Mouse (Mus musculus) bone marrow macrophage, adult 2 months (primary cell): ENCODE measurements around the gene Rpl38. TPM values are rescaled to one million over a fixed set of nuclear protein-coding genes. Genes with fewer than 3 reads are reported as not detected.

Experiments
- H3K27ac ChIP-seq: 2 replicates; pipeline ENCODE4 v1.5.1; 2012; ENCODE audit warnings: low read depth, low read length; ENCODE audit not compliant: insufficient read depth
- H3K4me1 ChIP-seq: 2 replicates; pipeline ENCODE4 v1.6.1; 2012; ENCODE audit warnings: low read length; ENCODE audit not compliant: control insufficient read depth, insufficient read depth
- H3K4me3 ChIP-seq: 2 replicates; pipeline ENCODE4 v1.5.1; 2012; ENCODE audit warnings: mild to moderate bottlenecking, low read length, moderate library complexity; ENCODE audit not compliant: insufficient read depth
- CTCF ChIP-seq: IDR thresholded peaks from 2 replicates; pipeline ENCODE4 v1.5.1; 2012; ENCODE audit warnings: low read depth, mild to moderate bottlenecking, low read length, moderate library complexity
- POLR2A ChIP-seq: IDR thresholded peaks from 2 replicates; pipeline ENCODE4 v1.6.1; 2012; ENCODE audit warnings: mild to moderate bottlenecking, low read depth, low read length, borderline replicate concordance
- polyA plus RNA-seq: library from polyadenylated mRNA; stranded (reverse); fragments of >200 nt; gene quantifications from 2 replicates; pipeline ENCODE4 v1.2.4, GENCODE M21; 2012; ENCODE audit not compliant: missing spikeins, insufficient read depth, insufficient read length

The Rpl38 gene
- polyA plus RNA-seq, 1 experiment = 1,765 TPM

GRCm38 (mm10) chr11:114654552-114654951, 13.8 kb upstream of the Rpl38 start:
- Histone ChIP-seq H3K4me3 (no peak overlapping the region), H3K27ac (0 out of 2 replicates have a peak overlapping the region, but pooled peaks have one; percentile 50), H3K4me1 (peaks cover 35% of the 10 kb centered on the region)
- 0 out of 2 replicates have a peak, but pooled peaks have one; percentile 2 for TF ChIP-seq CTCF
- TF ChIP-seq POLR2A = no peak

- TF ChIP-seq CTCF (no peak), POLR2A (no peak)
- 0 out of 2 replicates have a peak overlapping the region, but pooled peaks have one; percentile 16 for H3K27ac ChIP-seq
- H3K4me1 ChIP-seq = peaks cover 35% of the 10 kb centered on the region
- H3K4me3 ChIP-seq = no peak overlapping the region
These were observed 12.8 kb upstream of the Rpl38 start for GRCm38 (mm10) chr11:114655350-114656008.

GRCm38 (mm10) chr11:114656994-114657644, 11.2 kb upstream of the Rpl38 start:
- no peak for TF ChIP-seq CTCF
- Histone ChIP-seq H3K27ac (no peak overlapping the region), H3K4me1 (peaks cover 35% of the 10 kb centered on the region), H3K4me3 (no peak overlapping the region)

- Histone ChIP-seq H3K4me3 (no peak overlapping the region), H3K4me1 (peaks cover 31% of the 10 kb centered on the region), H3K27ac (no peak overlapping the region)
- TF ChIP-seq POLR2A (no peak), CTCF (peak; percentile 81)
These were observed 10.6 kb upstream of the Rpl38 start for GRCm38 (mm10) chr11:114657737-114658136.

- peaks cover 3% of the 10 kb centered on the region; the same call in 1 of the 2 replicates for H3K4me1 ChIP-seq
- H3K4me3 ChIP-seq = no peak overlapping the region
- no peak for TF ChIP-seq CTCF
- TF ChIP-seq POLR2A = no peak
- no peak overlapping the region for H3K27ac ChIP-seq
These were observed 6.2 kb upstream of the Rpl38 start for GRCm38 (mm10) chr11:114662161-114662560.

GRCm38 (mm10) chr11:114662746-114663362, 5.5 kb upstream of the Rpl38 start:
- Histone ChIP-seq H3K4me1 (peaks cover 3% of the 10 kb centered on the region; the same call in 1 of the 2 replicates), H3K27ac (no peak overlapping the region), H3K4me3 (no peak overlapping the region)
- TF ChIP-seq CTCF (peak; percentile 86), POLR2A (no peak)

- Histone ChIP-seq H3K27ac (no peak overlapping the region), H3K4me1 (peaks cover 3% of the 10 kb centered on the region; the same call in 1 of the 2 replicates), H3K4me3 (no peak overlapping the region)
- TF ChIP-seq POLR2A (no peak), CTCF (no peak)
These were observed 4.2 kb upstream of the Rpl38 start for GRCm38 (mm10) chr11:114664164-114664563.

- no peak overlapping the region for H3K27ac ChIP-seq
- no peak overlapping the region for H3K4me3 ChIP-seq
- no peak for TF ChIP-seq POLR2A
- TF ChIP-seq CTCF = no peak
- H3K4me1 ChIP-seq = peaks cover 5% of the 10 kb centered on the region; the same call in 1 of the 2 replicates
These were observed 2.9 kb upstream of the Rpl38 start for GRCm38 (mm10) chr11:114665463-114665862.

GRCm38 (mm10) chr11:114666786-114667185, 1.5 kb upstream of the Rpl38 start:
- no peak for TF ChIP-seq CTCF
- no peak for TF ChIP-seq POLR2A

GRCm38 (mm10) chr11:114667236-114667931, 940 bp upstream of the Rpl38 start:
- TF ChIP-seq POLR2A (no peak), CTCF (no peak)
- Histone ChIP-seq H3K4me1 (peaks cover 12% of the 10 kb centered on the region), H3K27ac (no peak overlapping the region), H3K4me3 (no peak overlapping the region)

More at GRCm38 (mm10) chr11:114666786-114667185, 1.5 kb upstream of the Rpl38 start:
- H3K4me1 ChIP-seq = peaks cover 12% of the 10 kb centered on the region
- H3K27ac ChIP-seq = no peak overlapping the region
- H3K4me3 ChIP-seq = no peak overlapping the region
